Mouse (Mus musculus) adrenal gland, postnatal 25 days (tissue): ENCODE results near the gene Ppox. TPM values are rescaled to one million over a fixed set of nuclear protein-coding genes. Genes with fewer than 3 reads are reported as not detected.
A peak's percentile ranks its signal among the peaks of the same experiment; 100 is the strongest.

ENCODE experiments used
- DNase-seq: peaks from one replicate; pipeline ENCODE4 v3.0.0; 2021; ENCODE audit warnings: mixed read lengths
- total RNA-seq: library from RNA; stranded (reverse); gene quantifications from 2 replicates; pipeline ENCODE4 v1.2.3, GENCODE M21; 2021

The Ppox gene
- total RNA-seq, 1 experiment from 2014 or later: 54.7 TPM

DNA sequence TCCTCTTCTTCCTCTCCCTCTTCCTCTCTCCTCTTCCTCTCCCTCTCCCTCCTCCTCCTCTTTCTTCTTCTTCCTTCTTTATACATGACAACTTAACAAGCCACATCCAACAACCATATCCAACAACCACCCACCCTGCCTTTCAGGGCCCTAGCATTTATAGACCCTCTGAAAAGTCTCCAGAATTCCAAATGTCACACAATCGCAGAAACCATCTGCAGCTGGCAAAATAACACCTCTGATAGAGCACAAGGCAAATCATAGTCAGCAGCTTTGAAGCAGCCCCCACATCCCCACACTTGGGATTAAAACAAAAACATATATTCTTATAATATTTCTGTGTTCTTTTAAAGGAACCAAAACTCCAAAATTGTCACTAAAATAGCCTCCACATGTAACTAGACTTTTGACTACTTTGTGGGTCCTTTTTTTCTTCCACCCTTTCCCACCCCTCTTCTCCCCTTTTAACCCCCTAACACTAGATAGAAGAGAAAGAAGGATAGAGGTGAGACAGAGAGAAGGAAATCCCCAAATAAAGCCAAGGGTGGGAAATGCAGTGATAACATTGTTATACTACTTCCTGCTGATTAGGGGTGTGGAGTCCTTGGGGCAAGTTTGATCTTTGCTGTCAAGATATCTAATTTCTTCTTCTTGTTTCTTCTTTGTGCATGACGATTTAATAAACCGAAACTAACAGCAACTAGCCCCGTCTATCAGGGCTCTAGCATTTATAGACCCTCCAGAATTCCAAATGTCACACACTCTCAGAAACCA, 14.8 kb downstream of the Ppox start:
- DNase-seq: no peak

- no peak for DNase-seq
Measured at GRCm38 (mm10) chr1:171263666-171264461, 17.1 kb downstream of the Ppox start.

- DNase-seq: no peak
Measured at GRCm38 (mm10) chr1:171263185-171263611, 17.8 kb downstream of the Ppox start.

DNA sequence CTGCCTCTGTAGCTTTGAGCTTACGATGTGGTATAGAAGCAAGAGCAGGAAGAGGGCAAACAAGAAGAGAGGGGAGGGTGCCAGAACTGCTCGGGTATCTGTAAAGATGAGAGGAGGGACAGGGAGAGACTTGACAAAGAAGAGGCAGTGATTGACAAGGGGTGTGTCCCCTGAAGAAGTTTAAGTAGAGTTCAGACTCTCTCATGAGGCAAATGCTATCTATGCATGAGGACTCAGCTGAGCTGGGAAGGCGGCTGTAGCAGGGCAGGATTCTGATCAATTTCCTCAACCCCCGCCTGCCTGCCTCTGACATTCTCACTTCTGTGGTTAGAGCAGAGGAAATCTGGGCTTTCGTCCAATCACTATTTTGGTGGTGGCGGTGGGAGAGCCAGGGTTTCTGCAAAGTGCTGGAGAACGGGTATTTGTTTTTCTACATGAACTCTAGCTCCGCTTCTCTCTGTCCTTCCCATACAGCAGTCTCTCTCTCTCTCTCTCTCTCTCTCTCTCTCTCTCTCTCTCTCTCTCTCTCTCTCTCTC, 18.3 kb downstream of the Ppox start:
- no peak for DNase-seq

DNA sequence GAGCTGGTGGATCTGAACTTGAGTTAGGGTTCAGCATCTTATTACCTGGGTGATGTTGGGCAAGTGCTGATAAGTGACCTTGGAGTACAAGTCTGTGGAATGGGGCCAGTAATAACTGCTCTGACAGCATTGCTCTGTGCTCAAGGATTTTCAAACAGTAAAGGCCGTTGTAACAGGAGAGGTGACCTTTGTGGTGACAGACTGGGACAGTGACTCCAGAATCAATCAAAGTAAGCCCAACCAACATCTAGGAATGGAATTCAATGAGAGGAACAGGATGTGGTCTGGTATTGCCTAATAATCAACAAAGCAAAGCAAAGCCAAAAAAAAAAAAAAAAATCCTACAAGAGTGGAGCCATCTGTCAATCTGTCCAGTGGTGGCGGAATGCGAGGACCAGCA, 20.7 kb downstream of the Ppox start:
- DNase-seq: no peak

DNA sequence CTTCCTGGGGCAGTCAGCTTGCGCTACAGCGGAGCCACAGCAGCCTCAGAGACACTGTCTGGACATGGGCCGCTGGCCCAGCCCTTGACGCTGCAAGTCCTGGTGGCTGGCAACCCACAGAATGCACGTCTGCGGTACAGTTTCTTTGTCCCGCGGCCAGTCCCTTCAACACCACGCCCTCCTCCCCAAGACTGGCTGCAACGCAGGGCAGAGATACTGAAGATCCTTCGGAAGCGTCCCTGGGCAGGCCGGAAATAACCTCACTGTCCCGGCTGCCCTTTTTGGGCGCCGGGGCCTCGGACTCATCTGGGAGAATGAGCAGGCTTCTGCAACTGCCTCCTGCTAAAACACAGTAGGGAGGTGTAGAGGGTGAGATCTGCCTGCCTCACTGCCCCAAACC, 22.1 kb downstream of the Ppox start:
- no peak for DNase-seq

DNA sequence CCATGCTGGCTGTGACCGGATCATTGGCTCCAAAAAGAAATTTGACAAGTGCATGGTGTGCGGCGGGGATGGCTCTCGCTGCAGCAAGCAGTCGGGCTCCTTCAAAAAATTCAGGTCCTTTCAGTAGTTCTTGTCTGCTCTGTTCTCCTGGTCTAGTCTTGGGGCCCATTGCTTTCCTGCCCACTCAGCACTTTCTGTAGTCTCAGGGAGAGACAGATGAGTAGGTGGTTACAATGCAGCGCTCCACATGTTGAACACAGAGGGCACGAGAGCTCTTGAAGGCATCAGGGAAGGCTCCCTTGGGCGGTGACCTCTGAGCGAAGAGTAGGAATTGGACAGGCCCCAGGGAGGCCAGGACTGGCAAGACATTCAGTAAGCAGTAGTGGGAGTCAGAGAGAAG, 23.2 kb downstream of the Ppox start:
- DNase-seq: no peak

DNA sequence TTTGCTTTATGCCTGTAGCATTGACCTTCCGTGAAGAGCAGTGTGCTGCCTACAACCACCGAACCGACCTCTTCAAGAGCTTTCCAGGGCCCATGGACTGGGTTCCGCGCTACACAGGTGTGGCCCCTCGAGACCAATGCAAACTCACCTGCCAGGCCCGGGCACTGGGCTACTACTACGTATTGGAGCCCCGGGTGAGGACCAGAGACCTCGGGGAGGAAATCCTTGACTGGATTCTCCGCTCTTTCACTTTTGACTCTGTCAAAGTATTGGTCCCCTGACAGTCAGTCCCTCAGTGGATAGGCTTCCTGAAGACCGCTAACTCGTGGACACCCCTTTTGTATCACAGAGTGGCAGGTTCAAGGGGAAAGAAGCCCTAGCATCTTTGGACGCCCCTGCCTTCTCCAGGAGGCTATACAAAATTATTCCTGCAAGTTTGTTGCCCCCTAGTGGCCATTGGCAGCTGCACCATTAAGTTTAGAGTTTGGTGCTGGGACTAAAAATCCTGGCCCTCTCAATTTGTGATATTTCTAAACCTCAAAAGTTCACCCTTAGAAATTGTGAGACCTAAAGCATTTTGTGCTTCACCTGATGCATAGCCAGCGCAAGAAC, 23.9 kb downstream of the Ppox start:
- DNase-seq: peak; percentile 52

- DNase-seq: peak; percentile 66
Measured at GRCm38 (mm10) chr1:171256095-171256818, 24.7 kb downstream of the Ppox start.

GRCm38 (mm10) chr1:171252415-171252814, 28.6 kb downstream of the Ppox start:
- DNase-seq: no peak

DNA sequence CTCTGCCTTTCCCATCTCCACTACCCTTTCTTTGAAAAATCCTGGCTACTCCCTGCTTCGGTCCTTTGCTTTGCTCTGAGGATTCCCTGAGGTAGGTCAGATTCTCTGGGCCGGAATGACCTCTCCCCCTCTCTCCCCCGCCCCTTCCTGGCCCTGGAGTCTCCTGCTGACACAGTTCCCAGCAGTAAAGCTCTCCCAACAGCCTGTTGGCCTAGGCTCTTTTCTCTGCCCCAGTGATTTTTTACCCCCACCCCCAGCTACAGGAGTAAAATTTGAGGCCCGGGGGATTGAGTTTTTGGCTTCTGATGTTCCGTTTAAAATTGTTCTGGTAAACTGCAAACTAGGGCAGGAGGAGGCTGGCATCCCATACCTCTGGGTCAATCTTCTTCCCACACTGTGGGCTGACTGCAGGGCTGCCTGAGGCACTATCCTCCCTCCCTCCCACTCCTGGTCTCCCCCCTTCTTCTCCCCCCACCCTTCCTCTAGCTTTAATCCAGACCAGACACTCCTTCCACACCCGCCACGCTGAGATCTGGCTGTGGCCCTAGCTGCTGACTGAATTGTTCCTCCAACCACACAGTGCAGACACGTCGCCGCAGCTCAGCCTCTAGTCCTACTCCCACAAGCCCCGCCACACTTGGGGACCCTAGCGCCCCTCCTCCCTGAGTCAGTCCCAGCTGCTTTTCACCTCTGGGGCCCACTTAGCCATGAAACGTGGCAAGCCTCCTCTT, 29.2 kb downstream of the Ppox start:
- DNase-seq: no peak

DNA sequence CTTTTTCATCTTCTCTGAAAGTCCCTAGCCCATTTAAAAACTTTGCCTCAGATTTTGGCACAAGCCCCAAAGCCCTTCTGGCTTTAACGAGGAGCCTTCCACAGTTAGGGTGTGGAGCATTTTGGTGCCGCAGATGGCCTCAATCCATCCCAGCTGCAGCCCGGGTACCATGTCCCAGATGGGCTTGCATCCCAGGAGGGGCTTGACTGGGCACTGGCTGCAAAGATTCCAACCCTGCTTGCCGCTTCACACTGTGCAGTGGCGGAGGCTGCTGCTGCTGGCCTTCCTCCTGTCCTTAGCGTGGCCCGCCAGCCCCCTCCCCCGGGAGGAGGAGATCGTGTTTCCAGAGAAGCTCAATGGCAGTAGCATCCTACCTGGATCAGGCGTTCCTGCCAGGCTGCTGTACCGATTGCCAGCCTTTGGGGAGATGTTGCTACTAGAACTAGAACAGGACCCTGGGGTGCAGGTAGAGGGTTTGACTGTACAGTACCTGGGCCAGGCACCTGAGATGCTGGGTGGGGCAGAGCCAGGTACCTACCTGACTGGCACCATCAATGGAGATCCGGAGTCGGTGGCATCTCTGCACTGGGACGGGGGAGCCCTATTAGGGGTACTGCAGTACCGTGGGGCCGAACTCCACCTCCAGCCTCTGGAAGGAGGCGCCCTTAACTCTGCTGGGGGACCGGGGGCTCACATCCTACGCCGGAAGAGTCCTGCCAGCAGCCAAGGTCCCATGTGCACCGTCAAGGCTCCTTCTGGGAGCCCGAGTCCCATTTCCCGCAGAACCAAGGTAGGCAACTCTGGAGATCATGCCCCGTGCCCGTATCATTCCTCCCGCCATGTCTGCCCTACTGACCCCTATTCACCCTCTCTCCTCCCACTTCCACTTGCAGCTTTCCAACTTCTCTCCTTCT, 30.0 kb downstream of the Ppox start, which contains the start of gene Ndufs2:
TSS of gene Ndufs2 (minus strand) at position 709 of the 914 bp plus-strand sequence.
- DNase-seq: no peak

DNA sequence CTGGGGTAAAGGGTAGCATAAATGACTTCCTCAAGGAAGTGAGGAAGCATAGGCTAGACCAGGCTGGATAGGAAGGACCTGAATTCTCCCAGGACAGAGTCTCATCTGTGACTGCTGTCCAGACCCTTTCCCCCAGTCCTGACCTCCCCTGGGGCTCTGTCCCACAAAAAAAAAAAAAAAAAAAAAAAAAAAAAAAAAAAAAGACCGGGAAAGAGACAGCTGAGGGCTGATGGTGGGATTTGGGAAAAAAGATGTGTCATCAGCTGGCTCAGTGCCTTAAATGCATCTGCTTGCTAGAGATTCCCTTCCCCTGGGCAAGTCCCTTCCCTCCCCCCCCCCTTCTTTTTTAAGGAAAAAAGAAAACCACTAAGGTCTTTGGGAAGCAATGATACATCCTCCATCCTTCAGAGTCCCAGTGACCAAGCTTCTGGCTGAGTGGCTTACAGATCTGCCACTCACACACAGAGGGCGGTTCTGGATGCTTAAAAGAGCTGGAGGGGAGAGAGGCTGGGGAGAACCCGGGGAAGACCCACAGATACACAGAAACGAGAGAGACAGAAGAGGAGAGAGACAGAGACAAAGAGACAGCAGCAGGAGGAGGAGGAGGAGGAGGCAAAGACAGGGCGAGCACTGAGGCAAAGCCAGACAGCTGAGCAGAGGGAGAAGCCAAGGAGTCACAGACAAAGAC, 30.9 kb downstream of the Ppox start, which contains the start of gene Adamts4:
TSS of gene Adamts4 (plus strand) at position 509 of the 688 bp plus-strand sequence.
- DNase-seq: no peak

DNA sequence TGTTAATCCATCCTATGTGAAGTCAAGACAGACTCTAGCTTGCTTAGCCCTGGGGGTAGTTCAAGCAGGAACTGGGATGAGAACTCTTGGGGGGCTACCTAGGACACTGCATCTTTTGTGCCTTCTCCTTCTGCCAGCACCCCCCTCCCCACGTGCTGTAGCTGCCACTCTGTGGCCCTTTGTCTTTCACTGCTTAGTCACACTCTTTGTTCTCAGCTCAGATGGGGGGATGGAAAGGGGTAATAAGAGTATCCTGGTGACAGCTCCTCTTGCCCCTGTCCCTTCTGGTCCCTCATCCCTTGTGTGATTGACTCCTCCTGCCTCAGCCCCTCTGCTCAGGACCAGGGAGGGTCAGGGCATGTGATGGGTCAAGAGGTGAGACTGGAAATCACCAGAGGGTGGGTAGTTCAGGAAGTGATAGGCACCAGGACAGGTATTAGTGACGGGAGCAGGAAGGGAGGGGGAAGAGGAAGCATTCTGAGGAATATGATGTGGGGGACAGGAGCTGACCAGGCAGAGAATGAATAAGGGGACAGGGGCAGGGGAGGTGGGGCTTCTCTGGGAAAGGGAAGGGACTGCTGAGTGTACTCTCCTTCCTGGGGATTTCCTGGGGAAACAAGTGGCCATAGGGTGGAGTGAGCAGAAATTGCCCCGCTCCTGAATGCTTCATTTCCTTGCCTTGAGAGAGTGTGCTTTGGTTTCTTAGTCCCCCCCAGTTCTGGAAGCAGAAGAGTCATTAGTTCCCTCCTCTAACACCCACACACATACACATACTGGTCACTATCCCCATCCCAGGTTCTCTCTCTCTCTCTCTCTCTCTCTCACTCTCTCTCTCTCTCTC, 32.4 kb downstream of the Ppox start:
- no peak for DNase-seq

DNA sequence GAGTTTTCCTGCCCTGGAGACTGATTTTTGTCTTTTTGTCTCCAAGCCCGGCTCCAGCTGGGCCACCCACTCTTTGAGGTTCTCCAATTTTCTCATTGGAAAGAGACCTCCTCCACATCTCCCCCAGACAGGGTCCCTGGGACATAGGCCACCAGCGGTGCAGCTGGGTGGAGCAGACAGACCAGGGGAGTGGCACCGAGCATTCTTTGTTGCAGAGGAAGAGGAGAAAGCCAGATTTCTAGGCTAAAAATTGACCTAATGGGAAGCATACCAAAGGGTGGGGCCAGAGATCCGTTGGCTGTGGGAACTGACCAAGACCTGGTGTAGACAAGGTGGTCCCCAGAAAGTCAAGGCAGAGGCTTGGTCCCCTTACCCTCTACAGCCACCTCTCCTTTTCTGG, 33.1 kb downstream of the Ppox start:
- DNase-seq: no peak

- no peak for DNase-seq
Measured at GRCm38 (mm10) chr1:171247453-171247841, 33.5 kb downstream of the Ppox start.

DNA sequence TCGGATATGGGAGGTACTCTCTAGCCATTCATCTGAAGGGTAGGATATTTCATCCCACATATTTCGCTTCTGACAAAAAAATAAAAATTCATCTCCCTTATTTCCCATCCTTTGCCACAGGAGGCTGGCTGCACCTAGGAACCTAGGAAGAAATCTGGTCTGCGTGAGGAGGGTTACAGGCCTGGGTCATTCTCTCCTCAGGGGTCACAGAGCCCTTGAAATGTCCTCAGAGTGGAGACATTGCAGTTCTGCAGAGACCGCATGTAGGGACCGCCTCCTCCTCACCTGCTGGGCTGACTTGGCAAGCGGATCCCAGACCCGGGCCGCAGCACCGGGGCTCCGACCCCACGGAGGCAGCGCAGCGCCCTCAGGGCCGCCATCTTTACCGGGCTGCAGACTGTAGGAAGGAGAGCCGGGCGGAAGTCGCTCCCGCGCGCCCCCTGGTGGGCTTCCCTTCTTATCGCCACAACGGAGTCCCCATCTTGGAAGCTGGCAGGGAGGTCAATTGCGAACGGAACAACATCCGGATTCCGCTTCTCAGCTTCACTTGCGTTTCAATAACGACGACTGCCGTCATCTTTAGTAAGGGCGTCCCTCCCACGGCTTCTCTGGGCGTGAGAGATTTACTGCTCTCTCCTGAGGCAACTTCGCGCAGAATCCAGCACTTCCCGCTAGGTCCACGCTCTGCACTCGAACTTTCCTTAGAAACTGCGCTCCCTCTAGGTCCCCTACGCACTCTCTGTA, 34.1 kb downstream of the Ppox start:
- peak; percentile 96 for DNase-seq

DNA sequence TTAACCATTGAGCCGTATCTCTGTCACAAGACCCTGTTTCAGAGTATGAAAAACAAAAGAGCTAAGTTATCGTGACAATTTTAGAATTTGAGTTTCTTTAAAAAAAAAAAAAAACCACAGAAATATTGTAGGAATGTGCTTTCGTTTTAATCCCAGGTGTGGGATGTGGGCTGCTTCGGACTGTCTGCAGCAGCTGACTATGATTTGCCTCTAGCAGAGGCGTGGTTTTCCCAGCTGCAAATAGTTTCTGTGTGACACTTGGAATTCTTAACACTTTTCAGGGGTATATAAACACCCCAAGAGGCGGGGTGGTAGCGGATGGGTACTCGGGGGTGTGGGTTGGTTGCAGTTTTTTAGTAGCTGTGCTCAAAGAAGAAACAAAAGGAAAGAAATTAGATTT, 35.6 kb downstream of the Ppox start:
- no peak for DNase-seq
